Mouse (Mus musculus) bone marrow macrophage, adult 2 months (primary cell): Measurements from ENCODE around the gene Gm853.

ENCODE experiments used
- CTCF ChIP-seq: IDR thresholded peaks from 2 replicates; pipeline ENCODE4 v1.5.1; 2012; ENCODE audit warnings: low read depth, mild to moderate bottlenecking, low read length, moderate library complexity
- POLR2A ChIP-seq: IDR thresholded peaks from 2 replicates; pipeline ENCODE4 v1.6.1; 2012; ENCODE audit warnings: mild to moderate bottlenecking, low read depth, low read length, borderline replicate concordance

DNA sequence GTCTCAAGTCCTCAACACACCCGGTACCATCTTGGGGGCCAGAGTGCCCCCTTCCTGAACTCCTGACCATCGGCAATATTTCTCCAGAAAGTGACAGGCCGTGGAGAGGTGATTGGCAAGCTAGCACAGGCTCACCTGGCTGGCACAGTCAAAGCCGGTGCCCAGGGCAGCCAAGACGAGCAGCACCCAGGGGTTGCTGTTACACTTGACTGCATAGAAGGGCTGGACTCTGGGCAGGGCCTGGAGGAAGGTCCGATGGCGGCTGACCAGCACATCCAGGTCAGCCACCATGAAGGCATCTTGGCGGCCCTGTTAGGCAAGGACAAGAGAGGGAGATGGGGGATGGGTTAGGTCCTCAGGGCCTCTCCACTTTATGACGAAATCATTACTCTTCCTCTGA lies 2.0 kb downstream of the Gm853 start:
- TF ChIP-seq CTCF (no peak), POLR2A (no peak)
